Mouse (Mus musculus): Measurements from ENCODE around the gene Ssc4d. TPM values are rescaled to one million over a fixed set of nuclear protein-coding genes. Genes with fewer than 3 reads are reported as not detected.

Ssc4d gene
- total and polyA plus RNA-seq, 3 experiments: 1.9 to 2.9 (median 2.0) TPM

Other genes starting within 250 kb of the Ssc4d start
- 21.4 and 22.2 TPM in 2 replicates for gene Tmem120a, start 230.1 kb downstream of the Ssc4d start, total RNA-seq (2012; rRNA removed)
- 9.1 and 12.0 TPM in 2 replicates for gene Tmem120a, start 230.1 kb downstream of the Ssc4d start, total RNA-seq (2014; rRNA removed)
- 27.1 and 27.7 TPM in 2 replicates for gene Tmem120a, start 230.1 kb downstream of the Ssc4d start, polyA plus RNA-seq (2012; ENCODE audit: insufficient read length, low read depth)
- gene Styxl1, start 196.1 kb downstream of the Ssc4d start, total RNA-seq (2012; rRNA removed): not detected in 2 replicates
- gene Styxl1, start 196.1 kb downstream of the Ssc4d start, total RNA-seq (2014; rRNA removed): not detected in 2 replicates
- gene Styxl1, start 196.1 kb downstream of the Ssc4d start, polyA plus RNA-seq (2012; ENCODE audit: insufficient read length, low read depth): not detected in 2 replicates
- gene Mdh2, start 196.1 kb downstream of the Ssc4d start, total RNA-seq (2012; rRNA removed): 152 and 163 TPM in 2 replicates
- 119 and 133 TPM in 2 replicates for gene Mdh2, start 196.1 kb downstream of the Ssc4d start, total RNA-seq (2014; rRNA removed)
- gene Mdh2, start 196.1 kb downstream of the Ssc4d start, polyA plus RNA-seq (2012; ENCODE audit: insufficient read length, low read depth): 489 and 569 TPM in 2 replicates
- not detected in 2 replicates for gene Srrm3, start 167.6 kb downstream of the Ssc4d start, total RNA-seq (2012; rRNA removed)
- not detected in 2 replicates for gene Srrm3, start 167.6 kb downstream of the Ssc4d start, total RNA-seq (2014; rRNA removed)
- gene Srrm3, start 167.6 kb downstream of the Ssc4d start, polyA plus RNA-seq (2012; ENCODE audit: insufficient read length, low read depth): not detected in 2 replicates
- gene Hspb1, start 86.6 kb downstream of the Ssc4d start, total RNA-seq (2012; rRNA removed): 0.97 and 1.1 TPM in 2 replicates
- 1.7 and 2.6 TPM in 2 replicates for gene Hspb1, start 86.6 kb downstream of the Ssc4d start, total RNA-seq (2014; rRNA removed)
- 3.6 and 3.8 TPM in 2 replicates for gene Hspb1, start 86.6 kb downstream of the Ssc4d start, polyA plus RNA-seq (2012; ENCODE audit: insufficient read length, low read depth)
- gene Ywhag, start 39.9 kb downstream of the Ssc4d start, total RNA-seq (2012; rRNA removed): 77.3 and 89.2 TPM in 2 replicates
- gene Ywhag, start 39.9 kb downstream of the Ssc4d start, total RNA-seq (2014; rRNA removed): 46.4 and 55.3 TPM in 2 replicates
- gene Ywhag, start 39.9 kb downstream of the Ssc4d start, polyA plus RNA-seq (2012; ENCODE audit: insufficient read length, low read depth): 233 and 239 TPM in 2 replicates
- gene Zp3, start 5.6 kb upstream of the Ssc4d start, total RNA-seq (2012; rRNA removed): 0.13 TPM in 1 of 2 replicates, not detected in the other
- gene Zp3, start 5.6 kb upstream of the Ssc4d start, total RNA-seq (2014; rRNA removed): not detected in 2 replicates
- not detected in 2 replicates for gene Zp3, start 5.6 kb upstream of the Ssc4d start, polyA plus RNA-seq (2012; ENCODE audit: insufficient read length, low read depth)
- gene Dtx2, start 20.3 kb upstream of the Ssc4d start, total RNA-seq (2012; rRNA removed): 20.4 and 22.0 TPM in 2 replicates
- 14.0 and 16.0 TPM in 2 replicates for gene Dtx2, start 20.3 kb upstream of the Ssc4d start, total RNA-seq (2014; rRNA removed)
- 35.1 and 43.7 TPM in 2 replicates for gene Dtx2, start 20.3 kb upstream of the Ssc4d start, polyA plus RNA-seq (2012; ENCODE audit: insufficient read length, low read depth)
- gene Upk3b, start 64.0 kb upstream of the Ssc4d start, total RNA-seq (2012; rRNA removed): not detected in 2 replicates
- not detected in 2 replicates for gene Upk3b, start 64.0 kb upstream of the Ssc4d start, total RNA-seq (2014; rRNA removed)
- gene Upk3b, start 64.0 kb upstream of the Ssc4d start, polyA plus RNA-seq (2012; ENCODE audit: insufficient read length, low read depth): 0.09 TPM in 1 of 2 replicates, not detected in the other
- gene Upk3bl, start 80.0 kb upstream of the Ssc4d start, total RNA-seq (2012; rRNA removed): not detected in 2 replicates
- gene Upk3bl, start 80.0 kb upstream of the Ssc4d start, total RNA-seq (2014; rRNA removed): not detected in 2 replicates
- gene Upk3bl, start 80.0 kb upstream of the Ssc4d start, polyA plus RNA-seq (2012; ENCODE audit: insufficient read length, low read depth): not detected in 2 replicates
- 0.29 and 1.3 TPM in 2 replicates for gene Rasa4, start 109.4 kb upstream of the Ssc4d start, total RNA-seq (2012; rRNA removed)
- gene Rasa4, start 109.4 kb upstream of the Ssc4d start, total RNA-seq (2014; rRNA removed): 0.07 and 0.28 TPM in 2 replicates
- gene Rasa4, start 109.4 kb upstream of the Ssc4d start, polyA plus RNA-seq (2012; ENCODE audit: insufficient read length, low read depth): 0.11 and 0.16 TPM in 2 replicates
- 137 and 186 TPM in 2 replicates for gene Polr2j, start 142.1 kb upstream of the Ssc4d start, total RNA-seq (2012; rRNA removed)
- 160 and 178 TPM in 2 replicates for gene Polr2j, start 142.1 kb upstream of the Ssc4d start, total RNA-seq (2014; rRNA removed)
- gene Polr2j, start 142.1 kb upstream of the Ssc4d start, polyA plus RNA-seq (2012; ENCODE audit: insufficient read length, low read depth): 117 and 121 TPM in 2 replicates
- gene Lrwd1, start 161.5 kb upstream of the Ssc4d start, total RNA-seq (2012; rRNA removed): 58.9 and 62.1 TPM in 2 replicates
- gene Lrwd1, start 161.5 kb upstream of the Ssc4d start, total RNA-seq (2014; rRNA removed): 49.6 and 54.3 TPM in 2 replicates
- gene Lrwd1, start 161.5 kb upstream of the Ssc4d start, polyA plus RNA-seq (2012; ENCODE audit: insufficient read length, low read depth): 52.2 and 65.9 TPM in 2 replicates
- 12.9 and 15.7 TPM in 2 replicates for gene Alkbh4, start 161.6 kb upstream of the Ssc4d start, total RNA-seq (2012; rRNA removed)
- 10.2 and 12.2 TPM in 2 replicates for gene Alkbh4, start 161.6 kb upstream of the Ssc4d start, total RNA-seq (2014; rRNA removed)
- 12.0 and 15.9 TPM in 2 replicates for gene Alkbh4, start 161.6 kb upstream of the Ssc4d start, polyA plus RNA-seq (2012; ENCODE audit: insufficient read length, low read depth)
- 7.3 and 8.8 TPM in 2 replicates for gene Orai2, start 196.2 kb upstream of the Ssc4d start, total RNA-seq (2012; rRNA removed)
- gene Orai2, start 196.2 kb upstream of the Ssc4d start, total RNA-seq (2014; rRNA removed): 6.4 and 7.3 TPM in 2 replicates
- 7.4 TPM in 2 replicates for gene Orai2, start 196.2 kb upstream of the Ssc4d start, polyA plus RNA-seq (2012; ENCODE audit: insufficient read length, low read depth)
- gene Prkrip1, start 224.4 kb upstream of the Ssc4d start, total RNA-seq (2012; rRNA removed): 45.5 and 59.1 TPM in 2 replicates
- gene Prkrip1, start 224.4 kb upstream of the Ssc4d start, total RNA-seq (2014; rRNA removed): 43.7 and 47.7 TPM in 2 replicates
- 94.8 and 117 TPM in 2 replicates for gene Prkrip1, start 224.4 kb upstream of the Ssc4d start, polyA plus RNA-seq (2012; ENCODE audit: insufficient read length, low read depth)